Mouse (Mus musculus): Measurements from ENCODE around the gene Fam129c.

GRCm38 (mm10) chr8:71595862-71596261 is 1.6 kb upstream of the Fam129c start:
- TF ChIP-seq POLR2A (IDR thresholded peaks at IDR 0.05; ENCODE audit: control insufficient read depth, extremely low read depth, insufficient read depth, low read length, poor library complexity) (no peak), CTCF (IDR thresholded peaks at IDR 0.05; ENCODE audit: borderline replicate concordance, control insufficient read depth, extremely low read depth, insufficient read depth, low read length, poor library complexity) (peak; percentile 100)
